Mouse (Mus musculus) layer of hippocampus, adult 8-10 months (tissue): ENCODE data around the gene Metap1d. TPM values are rescaled to one million over a fixed set of nuclear protein-coding genes. Genes with fewer than 3 reads are reported as not detected.
A peak's percentile ranks its signal among the peaks of the same experiment; 100 is the strongest.

Experiments used
- DNase-seq, 2 experiments: peaks; one replicate each; pipeline ENCODE4 v3.0.0; 2022; ENCODE audit warnings: low spot score in 2 of 2
- total RNA-seq, 4 experiments: library from RNA; stranded (reverse); gene quantifications; 2 replicates each; pipeline ENCODE4 v1.2.4; 2022

Gene Metap1d
- 10 to 100 TPM; 22.5 to 29.5 (median 26.1) TPM for total RNA-seq

DNA sequence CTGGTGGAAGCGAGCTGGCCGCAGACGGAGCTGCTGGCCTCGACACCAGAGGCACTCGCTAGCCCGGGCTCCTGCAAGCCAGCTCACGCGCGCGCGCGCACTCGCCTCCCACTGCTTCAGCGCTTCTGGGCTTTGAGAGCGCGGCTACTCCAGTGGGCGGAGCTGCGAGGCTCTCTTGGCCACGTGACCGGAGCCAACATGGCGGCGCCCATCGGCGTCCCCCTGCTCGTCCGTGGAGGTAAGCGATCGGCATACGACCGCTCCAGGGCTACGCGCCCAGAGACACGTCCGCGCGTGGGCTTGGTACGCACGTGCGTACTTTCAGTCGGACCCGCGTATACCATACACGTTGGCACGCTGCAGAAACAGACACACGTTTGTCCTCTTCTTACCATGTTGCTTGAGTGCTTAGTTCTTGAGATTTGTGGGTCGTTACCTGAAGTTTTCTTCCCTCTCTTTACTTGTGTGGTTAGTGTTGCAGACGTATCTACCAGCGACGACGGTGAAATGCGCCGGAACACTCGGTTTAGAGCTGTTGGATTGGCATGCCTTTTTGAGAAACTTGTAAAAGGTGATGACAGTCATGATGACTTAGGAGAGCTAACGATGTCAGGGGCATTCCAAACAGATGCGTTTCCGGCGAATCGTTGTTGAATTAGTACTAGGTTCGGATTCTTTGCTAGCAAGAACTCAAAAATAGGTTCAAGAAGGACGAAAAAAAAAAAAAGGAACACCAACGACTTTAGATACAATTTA, at the start of gene Metap1d:
Gene Metap1d (plus strand): TSS at position 116 of the 756 bp plus-strand sequence.
- DNase-seq, result peak; percentile 92 to 94

DNA sequence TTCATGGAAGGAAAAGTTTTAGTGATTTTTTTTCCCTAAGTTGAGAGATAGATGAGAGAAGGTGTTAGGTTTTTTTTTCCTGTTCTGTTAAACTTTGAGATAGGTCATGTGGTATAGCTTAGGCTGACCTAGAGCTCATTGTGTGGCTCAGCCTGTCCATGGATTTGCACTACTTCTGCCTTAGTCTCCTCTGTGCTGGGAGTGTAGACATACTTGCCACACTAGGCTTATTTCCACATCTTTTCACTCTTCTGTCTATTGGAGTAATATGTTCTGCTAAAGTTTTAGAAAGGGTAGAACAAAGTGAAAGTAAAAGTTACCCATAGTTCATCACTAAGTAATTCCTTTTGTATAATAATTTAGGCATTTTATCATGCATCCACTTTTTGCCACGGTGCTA, 47.5 kb upstream of the Metap1d start:
- no peak for DNase-seq

DNA sequence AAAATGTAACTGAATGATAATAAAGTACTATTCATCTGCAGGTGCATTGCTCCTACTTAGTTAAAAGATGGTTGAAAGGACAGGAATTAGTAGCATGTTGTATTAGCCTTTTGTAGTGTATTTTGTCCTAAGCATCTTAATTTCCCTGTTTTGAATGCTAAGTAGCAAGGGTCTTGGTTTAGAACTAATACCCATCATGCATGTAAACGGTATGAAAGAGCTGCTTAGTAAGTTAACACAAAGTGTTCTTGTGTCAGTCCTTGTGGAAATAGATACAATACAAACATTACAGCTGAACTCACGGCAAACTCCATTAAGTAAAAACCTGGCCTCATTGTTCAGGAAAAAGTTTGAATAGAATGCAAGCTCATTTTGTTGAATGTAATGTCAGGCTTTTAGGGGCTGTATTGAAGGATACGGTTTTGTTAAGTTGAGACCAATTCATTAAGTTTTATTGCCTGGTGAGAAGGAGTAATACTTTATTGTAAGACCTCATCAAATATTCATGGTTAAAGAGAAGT, 34.3 kb upstream of the Metap1d start:
- no peak for DNase-seq

DNA sequence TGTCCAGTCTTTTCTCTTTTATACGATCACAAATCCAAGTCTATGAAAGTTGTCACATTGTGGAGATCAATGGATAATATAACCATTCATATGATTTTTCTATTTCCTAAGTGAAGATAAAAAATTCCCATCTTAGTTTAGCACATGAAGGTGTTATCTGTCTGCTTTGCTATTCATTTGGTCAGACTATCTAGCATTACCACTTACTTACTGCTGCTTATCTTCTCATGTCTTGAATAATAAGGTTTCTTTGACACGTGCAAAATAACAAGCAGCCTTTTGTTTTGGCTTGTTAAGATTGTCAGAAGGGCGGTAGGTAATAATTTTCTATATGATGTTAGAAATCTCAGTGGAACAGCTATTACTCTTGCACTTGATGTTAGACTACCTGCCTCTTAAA, 33.7 kb upstream of the Metap1d start:
- DNase-seq, result no peak

DNA sequence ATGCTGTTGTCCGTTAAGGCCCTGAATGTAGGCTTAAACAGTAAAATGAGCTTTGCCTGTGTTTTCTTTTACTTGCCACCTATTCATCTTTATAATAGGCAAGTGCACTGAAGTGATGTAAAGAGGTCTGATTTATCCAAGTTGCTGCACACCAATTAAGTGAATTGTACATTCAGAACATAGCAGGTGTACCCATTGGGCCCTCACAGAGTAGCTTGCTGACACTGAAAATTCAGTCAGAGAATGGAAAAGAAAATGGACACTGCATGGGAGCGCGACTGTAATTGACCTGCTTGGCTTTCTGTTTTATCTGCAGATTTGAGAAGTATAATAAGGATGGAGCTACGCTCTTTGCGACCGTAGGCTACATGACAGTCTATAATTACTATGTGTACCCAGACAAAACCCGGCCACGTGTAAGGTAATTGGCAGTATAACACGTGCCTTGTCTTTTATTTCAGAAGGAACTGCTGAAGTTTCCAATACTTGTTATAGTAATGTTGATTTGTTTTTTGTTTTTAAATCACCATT, 32.1 kb upstream of the Metap1d start:
- DNase-seq, result no peak

DNA sequence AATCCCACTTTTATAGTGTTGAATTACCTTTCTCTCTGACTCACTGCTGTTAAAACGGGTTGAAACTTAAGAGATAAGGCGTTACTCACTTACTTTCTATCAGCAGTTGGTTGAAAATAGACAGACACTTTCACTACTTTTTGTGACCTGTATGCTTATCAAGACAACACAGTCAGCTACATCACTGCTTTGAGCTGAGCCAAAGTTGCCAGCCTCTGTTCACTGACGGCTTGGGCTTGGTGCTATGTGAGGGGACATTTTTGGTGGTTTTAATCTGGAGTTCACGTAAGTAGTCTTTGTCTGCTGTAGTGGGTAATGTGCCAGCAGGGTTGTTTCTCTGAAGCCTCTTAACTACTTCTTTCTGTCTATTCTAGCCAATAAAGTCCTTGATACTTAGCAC, 28.5 kb upstream of the Metap1d start:
- DNase-seq, result no peak

DNA sequence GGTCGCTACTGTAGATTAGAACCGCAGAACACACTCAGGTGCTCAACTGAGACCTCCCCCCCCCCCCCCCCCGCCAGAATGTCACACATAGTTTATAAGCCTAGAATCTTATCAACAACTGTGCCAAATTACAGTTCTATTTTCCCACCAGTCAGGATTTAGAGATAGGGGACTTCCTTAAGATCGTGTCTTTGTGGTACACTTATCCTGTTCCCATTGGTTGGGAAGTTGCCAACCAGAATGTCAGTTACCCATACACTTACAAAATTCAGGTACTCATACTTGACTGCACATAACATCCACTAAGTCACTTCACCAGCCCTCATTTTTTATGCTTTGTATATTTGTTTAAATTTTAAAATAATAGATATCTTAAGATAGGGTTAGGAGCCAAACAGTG, 17.6 kb upstream of the Metap1d start:
- DNase-seq, result no peak

DNA sequence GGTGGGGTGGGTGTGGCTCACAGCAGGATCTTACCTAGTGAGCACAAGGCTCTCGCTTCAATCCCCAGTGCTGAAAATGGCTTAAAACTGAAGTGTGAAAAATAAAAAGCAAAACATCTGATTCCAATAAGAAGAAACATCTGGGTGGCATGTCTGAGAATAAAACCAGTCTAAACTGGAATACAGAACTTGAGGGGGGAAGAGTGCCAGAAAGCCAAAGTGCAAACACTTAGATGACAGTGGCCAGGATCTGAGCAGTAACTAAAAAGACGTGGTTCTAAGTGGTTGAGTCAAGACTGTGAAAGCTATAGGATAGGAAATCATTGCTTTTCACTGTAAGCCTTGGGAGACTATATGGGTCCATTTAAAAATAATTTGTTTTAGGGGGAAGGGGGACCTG, 9.7 kb upstream of the Metap1d start:
- DNase-seq, result no peak

DNA sequence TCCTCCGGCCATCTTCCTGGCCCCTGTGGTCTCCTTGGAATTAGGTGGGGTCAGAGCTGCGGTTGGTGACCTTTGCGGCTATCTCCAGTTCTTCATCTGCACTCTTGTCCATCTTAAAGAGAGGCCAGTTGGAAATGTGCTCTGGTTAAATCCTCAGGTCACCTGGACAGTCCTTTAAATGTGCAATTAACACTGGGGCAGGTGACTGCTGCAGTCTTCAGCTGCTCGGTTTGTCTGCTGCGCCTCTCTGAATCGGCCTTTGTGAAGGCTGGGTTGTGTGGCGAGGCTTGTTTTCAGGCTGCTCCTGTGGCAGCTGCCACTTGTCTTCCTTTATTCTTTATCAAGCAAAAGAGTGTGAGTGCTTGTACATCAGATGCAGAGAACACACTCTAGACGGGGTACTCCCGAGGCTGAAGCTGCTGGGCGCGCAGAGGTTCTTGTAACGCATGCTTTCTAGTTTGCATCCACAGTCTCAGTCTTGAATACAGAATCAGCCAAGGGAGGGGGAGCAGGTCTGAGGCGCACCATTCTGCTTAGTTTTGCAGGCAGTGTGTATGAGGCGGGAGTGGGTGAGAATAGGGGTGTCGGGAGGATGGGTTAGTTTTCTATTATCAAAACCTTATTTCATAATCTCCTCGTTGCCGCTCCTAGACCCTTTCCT, 7.4 kb upstream of the Metap1d start:
- no peak for DNase-seq

DNA sequence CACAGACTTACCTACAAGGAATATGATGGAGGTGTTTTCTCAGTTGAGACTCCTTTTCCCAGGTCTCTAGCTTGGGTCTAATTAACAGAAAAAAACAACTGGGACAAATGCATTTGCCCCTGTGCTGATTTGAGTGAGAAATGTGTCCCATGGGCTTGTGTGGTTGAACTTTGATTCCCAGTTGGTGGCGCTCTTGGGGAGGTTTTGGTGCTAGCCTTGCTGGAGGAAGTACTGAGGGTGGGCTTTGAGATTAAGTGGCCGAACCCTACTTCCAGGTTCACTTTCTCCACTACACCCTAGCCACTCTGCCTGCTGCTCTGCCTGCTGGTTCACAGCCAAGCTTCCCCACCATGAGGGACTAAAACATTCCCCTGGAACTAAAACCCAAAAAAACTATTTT, 3.5 kb upstream of the Metap1d start:
- DNase-seq, result no peak

DNA sequence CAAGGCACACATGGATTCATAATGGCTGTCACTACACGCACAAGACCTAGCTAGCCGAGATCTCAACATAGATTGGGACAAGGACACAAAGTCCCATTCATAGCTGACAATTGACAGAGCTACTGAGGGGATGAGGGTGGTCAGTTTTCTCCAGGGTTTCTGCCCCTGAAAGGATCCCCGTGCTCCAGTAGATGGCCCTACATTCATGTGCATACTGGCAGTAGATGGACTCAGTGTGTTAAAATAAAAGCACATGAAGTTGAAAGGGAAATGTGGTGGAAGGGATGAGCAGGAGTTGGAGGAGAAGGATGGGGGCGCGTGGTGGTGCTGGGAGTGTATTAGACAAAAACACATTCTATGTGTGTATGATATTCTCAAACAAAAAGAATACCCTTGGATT, 1.3 kb upstream of the Metap1d start:
- no peak for DNase-seq

DNA sequence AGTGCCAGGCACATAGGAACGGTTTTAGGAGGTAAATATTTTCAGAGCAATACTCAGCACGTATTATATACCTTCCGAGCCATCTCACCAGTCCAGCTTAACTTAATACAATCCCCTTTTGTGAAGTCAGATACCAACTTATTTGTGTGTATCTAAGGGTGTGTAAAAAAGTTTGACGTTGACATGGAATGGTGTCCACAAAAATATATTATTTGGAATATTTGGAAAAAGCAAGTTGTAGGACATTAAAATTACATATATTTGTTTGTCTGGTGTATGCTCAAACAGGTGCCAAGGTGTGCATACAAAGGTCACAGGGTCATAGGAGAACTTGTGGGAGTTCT, 813 bp downstream of the Metap1d start:
- DNase-seq, result no peak

DNA sequence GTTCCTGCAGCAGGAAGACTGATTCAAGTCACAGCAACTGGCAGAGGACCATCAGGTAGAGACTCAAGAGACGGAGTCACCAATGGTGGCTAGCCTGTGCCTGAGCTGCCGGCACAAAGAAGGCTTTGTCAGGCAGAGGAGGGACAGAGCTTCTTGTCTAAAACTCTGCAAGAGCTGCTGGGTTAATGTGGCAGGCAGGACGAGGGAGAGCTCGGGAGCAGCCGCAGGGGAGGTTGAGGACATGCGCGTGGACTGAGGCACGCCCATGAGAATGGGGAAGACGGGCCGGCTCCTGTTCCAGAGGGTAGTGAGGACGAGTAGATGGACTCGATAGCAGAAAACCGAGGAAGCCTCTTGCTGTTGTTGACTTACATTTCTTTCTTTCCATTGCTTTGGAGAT, 5.5 kb downstream of the Metap1d start:
- no peak for DNase-seq

DNA sequence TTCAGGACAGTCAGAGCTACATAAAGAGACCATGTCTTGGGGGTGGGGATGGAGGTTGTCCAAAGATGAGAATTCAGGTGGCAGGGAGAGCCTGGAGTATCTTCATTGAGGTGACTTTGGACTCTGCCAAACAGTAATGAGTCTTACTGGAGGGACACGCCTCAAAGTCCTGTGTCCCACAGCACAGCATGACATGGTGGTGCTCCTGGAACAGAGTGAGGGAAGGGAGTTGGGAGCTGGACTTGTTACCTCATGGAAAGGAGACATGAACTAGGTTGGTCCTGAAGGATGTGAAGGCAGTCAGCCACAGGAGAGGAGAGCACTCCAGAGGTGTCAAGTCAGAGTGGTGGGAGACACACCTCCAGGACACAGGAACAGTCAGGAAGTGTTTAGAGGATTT, 6.6 kb downstream of the Metap1d start:
- DNase-seq, result no peak

DNA sequence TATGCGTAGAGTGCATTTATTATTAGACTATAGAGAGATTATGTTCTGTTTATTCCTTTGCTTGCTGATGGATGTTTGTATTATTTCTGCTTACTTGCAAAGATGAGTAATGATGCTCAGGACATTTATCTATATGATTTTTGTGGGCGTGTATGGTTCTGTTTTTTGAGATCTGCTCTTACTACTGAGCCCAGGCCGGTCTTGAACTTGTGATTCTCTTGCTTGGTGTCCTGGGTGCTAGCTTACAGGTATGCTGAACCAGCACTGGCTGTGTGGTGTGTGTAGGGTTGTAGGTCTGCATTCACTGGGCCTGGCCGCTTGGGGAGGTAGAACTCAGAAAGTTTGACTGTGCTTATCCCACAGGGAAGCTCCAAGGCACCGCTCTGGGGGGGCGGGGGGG, 8.1 kb downstream of the Metap1d start:
- DNase-seq, result no peak

DNA sequence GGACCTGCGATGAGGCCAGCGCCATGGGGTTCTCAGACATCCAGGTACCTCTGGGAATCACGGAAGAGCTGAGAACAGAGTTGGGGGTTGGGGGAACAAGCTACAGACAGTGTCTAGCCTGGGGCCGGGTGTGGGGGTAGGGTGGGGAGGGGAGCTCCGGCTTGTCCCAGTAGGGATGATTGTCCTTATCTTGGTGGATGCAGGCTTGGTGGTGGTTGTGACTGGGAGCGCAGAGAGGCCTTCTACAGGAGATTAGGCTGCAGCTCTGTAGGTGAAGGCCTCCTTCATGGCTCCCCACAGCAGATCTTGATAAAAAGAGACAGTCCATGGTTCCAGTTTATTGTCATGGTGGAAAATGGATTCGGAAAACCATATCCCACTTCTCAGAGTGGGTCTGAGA, 8.5 kb downstream of the Metap1d start:
- no peak for DNase-seq

DNA sequence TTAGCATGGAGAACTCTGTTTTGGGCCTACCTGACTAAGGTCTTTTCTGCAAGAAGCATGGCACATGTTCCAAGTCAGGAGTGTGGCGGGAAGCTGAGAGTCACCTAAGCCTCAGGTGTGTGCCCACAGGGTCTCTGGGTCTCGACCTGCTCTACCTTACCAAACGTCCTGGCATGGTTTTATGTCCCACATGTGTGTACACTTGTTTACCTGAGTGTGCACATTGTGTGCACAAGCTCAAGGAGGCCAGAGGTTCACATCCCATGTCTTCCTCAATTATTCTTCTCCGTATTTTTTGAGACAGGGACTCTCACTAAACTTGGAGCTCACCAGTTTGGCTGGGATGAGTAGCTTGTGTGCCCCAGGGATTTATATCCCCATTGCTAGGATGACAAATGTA, 9.0 kb downstream of the Metap1d start:
- no peak for DNase-seq

DNA sequence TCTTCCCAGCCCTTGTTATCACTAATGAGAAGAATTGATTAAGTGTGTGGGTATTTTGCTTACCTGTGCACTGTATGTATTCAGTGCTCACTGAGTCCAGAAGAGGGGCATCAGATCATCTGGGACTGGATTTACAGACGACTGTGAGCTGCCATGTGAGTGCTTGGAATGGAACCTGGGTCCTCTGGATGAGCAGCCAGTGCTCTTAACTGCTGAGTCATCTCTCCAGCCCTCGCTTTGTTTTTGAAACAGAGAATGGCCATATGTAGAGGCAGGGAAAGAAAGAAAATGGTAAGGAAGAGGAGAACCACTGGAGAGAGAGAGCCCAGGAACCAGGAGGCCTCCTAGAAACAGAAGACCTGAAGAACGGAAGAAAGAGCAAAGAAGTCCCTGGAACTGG, 9.5 kb downstream of the Metap1d start:
- no peak for DNase-seq

DNA sequence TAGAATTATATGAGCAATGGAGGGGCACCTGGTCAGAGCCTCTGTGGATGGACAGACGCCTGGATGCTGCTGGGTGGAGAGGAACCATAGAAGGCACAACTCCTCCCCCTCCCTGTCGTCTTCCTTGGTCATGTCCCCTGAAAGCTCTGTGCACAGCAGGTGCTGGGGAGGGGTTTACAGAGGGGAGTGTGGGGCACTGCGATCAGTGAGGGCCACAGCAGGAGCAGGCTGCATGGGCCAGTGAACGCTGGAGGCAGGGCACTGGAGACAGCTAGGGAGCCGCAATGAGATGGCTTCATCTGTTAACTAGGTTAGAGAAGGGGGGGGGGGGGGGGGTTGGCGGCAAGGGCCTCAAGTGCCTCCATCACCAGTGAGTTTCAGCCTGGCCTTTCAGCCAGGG, 13.0 kb downstream of the Metap1d start:
- DNase-seq, result no peak

DNA sequence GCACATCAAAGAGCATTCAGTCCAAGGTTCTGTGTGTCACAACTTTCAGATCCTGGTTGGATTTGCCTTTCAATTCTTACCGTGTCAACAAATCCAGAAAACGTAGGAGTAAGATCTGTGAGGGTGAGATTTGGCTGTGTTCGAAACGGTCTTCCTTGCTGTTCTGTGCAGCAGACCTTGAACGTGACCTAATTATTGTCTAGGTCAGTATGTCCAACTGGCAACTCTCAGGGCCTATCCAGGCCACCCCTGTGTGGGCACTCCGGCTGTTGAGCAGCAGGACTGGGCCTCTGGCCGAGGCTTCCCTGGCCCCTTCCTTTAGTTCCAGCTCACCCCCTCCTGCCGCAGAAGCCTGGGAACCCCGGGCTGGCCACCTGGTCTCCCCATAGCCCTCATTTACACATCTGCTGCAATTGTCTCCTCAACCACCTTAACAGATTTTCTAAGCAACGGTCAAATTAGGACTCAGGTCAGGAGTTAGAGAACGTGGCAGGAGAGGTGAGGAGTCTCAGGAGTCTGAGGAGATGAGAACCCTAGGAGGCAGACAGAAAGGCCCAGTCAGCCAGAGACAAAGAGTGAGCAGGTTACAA, 13.9 kb downstream of the Metap1d start:
- no peak for DNase-seq

DNA sequence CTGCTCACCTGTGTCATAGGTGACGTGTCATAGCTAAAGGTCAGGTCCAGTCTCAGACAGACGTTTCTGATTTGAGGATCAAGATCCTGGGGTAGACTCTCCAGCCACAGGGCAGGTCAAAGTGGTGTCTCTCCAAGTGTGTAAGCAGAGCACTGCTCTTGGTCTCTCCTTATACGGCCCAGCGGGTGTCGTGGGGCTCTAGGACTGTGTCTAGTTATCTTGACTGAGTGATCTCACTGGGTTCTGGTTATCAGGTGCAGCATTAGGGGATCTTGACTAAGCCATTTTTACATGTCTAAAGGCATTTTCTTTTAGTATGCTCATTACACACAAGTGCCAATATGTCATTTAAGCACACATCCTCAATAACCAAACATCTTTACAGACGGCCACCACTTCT, 18.0 kb downstream of the Metap1d start:
- DNase-seq, result no peak

DNA sequence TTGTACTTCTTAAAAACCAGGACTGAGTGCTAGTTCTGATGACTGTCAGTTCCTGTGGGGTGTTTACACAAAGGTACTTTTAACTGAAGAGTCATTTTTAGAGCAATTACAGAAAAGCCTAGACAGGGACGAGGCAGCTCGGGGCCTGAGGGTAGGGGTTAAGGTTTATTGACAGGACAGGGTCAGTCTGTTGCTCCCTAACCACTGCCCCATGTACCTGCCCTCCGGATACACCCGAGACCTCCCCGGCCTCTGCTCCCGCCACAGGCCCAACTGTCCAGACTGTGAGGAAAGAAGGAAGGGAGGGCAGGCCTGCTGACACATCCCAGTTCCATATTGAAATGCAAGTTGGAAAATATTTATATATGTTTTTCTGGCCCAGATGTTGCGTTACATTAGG, 20.8 kb downstream of the Metap1d start:
- no peak for DNase-seq

DNA sequence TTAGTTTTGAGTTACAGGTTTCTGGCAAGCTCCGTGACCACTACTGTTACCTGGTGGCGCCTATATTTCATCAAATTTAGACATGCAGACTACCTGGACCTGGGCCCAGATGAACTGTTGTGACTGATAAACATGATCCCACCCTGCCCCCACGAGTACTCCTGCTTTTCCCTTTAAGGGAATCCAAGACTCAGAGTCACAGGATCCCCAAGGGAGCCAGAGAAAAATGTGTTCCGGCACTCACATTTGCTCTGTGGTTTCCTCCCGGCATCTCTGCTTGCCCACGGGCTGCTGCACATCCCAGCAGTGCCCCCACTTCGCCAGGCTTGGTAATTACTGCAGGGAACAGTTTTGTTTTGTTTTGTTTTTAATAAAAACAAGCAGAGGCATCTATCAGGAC, 21.3 kb downstream of the Metap1d start:
- no peak for DNase-seq
